Mouse (Mus musculus): ENCODE data around the gene Gm45021. TPM values are rescaled to one million over a fixed set of nuclear protein-coding genes. Genes with fewer than 3 reads are reported as not detected.
"Not testable (repeated sequence)": the region's sequence is repeated elsewhere in the genome, so short reads cannot be mapped to it uniquely, and the experiment has no call there.

The Gm45021 gene
- total RNA-seq, 2 experiments from 2014 or later = not detected

GRCm38 (mm10) chr6:48601271-48602079, 12.1 kb downstream of the Gm45021 start, which contains the start of gene Zfp775:
Gene Zfp775, plus strand, starts transcription at chr6:48602063.
- intact Hi-C loops (cut with DNase I) = no loop called here
- peak; percentile 94 to 98 for DNase-seq (ENCODE audit: extremely low spot score in 1 of 2, low spot score in 2 of 2)

GRCm38 (mm10) chr6:48602080-48602741, 12.8 kb downstream of the Gm45021 start:
- intact Hi-C loops (cut with DNase I) = no loop called here
- peak; percentile 27 to 62 for DNase-seq (ENCODE audit: extremely low spot score in 1 of 2, low spot score in 2 of 2)

- intact Hi-C loops (cut with DNase I) = no loop called here
- DNase-seq (ENCODE audit: extremely low spot score in 1 of 2, low spot score in 2 of 2) = no peak
These were observed 18.7 kb downstream of the Gm45021 start for GRCm38 (mm10) chr6:48608124-48608523.

GRCm38 (mm10) chr6:48609512-48609911, 20.1 kb downstream of the Gm45021 start:
- no peak for DNase-seq (ENCODE audit: extremely low spot score in 1 of 2, low spot score in 2 of 2)
- intact Hi-C loops (cut with DNase I) = no loop called here

GRCm38 (mm10) chr6:48610657-48611056, 21.2 kb downstream of the Gm45021 start:
- intact Hi-C loops (cut with DNase I) = no loop called here
- no peak for DNase-seq (ENCODE audit: extremely low spot score in 1 of 2, low spot score in 2 of 2)

GRCm38 (mm10) chr6:48613464-48613863, 24.1 kb downstream of the Gm45021 start:
- no peak for DNase-seq (ENCODE audit: extremely low spot score in 1 of 2, low spot score in 2 of 2)
- intact Hi-C loops (cut with DNase I) = no loop called here

- DNase-seq (ENCODE audit: extremely low spot score in 1 of 2, low spot score in 2 of 2) = no peak
- intact Hi-C loops (cut with DNase I) = no loop called here
These were observed 25.3 kb downstream of the Gm45021 start for GRCm38 (mm10) chr6:48614756-48615155.

- DNase-seq (ENCODE audit: extremely low spot score in 1 of 2, low spot score in 2 of 2) = peak in 1 of 2 experiments; percentile 22
- intact Hi-C loops (cut with DNase I) = no loop called here
These were observed 30.6 kb downstream of the Gm45021 start for GRCm38 (mm10) chr6:48620031-48620430.

GRCm38 (mm10) chr6:48622186-48622843, 32.9 kb downstream of the Gm45021 start:
- intact Hi-C loops (cut with DNase I); DNase-seq (ENCODE audit: extremely low spot score in 1 of 2, low spot score in 2 of 2): not testable (repeated sequence)

GRCm38 (mm10) chr6:48623460-48623859, 34.0 kb downstream of the Gm45021 start:
- intact Hi-C loops (cut with DNase I) = no loop called here
- DNase-seq (ENCODE audit: extremely low spot score in 1 of 2, low spot score in 2 of 2) = no peak

- intact Hi-C loops (cut with DNase I) = no loop called here
- no peak for DNase-seq (ENCODE audit: extremely low spot score in 1 of 2, low spot score in 2 of 2)
These were observed 37.1 kb downstream of the Gm45021 start, which contains the start of gene AI854703 for GRCm38 (mm10) chr6:48626464-48626863. Gene AI854703, plus strand, starts transcription at chr6:48626764.

- peak; percentile 51 to 72 for DNase-seq (ENCODE audit: extremely low spot score in 1 of 2, low spot score in 2 of 2)
These were observed 37.6 kb downstream of the Gm45021 start for GRCm38 (mm10) chr6:48626984-48627383.

GRCm38 (mm10) chr6:48627511-48627924, 38.1 kb downstream of the Gm45021 start:
- no peak for DNase-seq (ENCODE audit: extremely low spot score in 1 of 2, low spot score in 2 of 2)
- intact Hi-C loops (cut with DNase I) = no loop called here

More at GRCm38 (mm10) chr6:48626984-48627383, 37.6 kb downstream of the Gm45021 start:
- intact Hi-C loops (cut with DNase I) = no loop called here

GRCm38 (mm10) chr6:48628377-48628776, 39.0 kb downstream of the Gm45021 start:
- intact Hi-C loops (cut with DNase I) = no loop called here
- no peak for DNase-seq (ENCODE audit: extremely low spot score in 1 of 2, low spot score in 2 of 2)

- DNase-seq (ENCODE audit: extremely low spot score in 1 of 2, low spot score in 2 of 2) = peak; percentile 41 to 68
- intact Hi-C loops (cut with DNase I) = no loop called here
These were observed 39.6 kb downstream of the Gm45021 start for GRCm38 (mm10) chr6:48628808-48629660.

- intact Hi-C loops (cut with DNase I) = loop anchor here (5.0 kb wide), 2 partner anchors 37 to 87 kb away; partner anchors contain the start of genes Gm44965 and Repin1
- DNase-seq (ENCODE audit: extremely low spot score in 1 of 2, low spot score in 2 of 2) = no peak
These were observed 40.2 kb downstream of the Gm45021 start for GRCm38 (mm10) chr6:48629661-48630034.

GRCm38 (mm10) chr6:48630831-48631230, 41.4 kb downstream of the Gm45021 start:
- intact Hi-C loops (cut with DNase I) = loop anchor here (5.0 kb wide), 2 partner anchors 39 to 89 kb away; partner anchors contain the start of genes Gm44965 and Repin1
- DNase-seq (ENCODE audit: extremely low spot score in 1 of 2, low spot score in 2 of 2) = no peak

GRCm38 (mm10) chr6:48635105-48635504, 45.7 kb downstream of the Gm45021 start:
- DNase-seq (ENCODE audit: extremely low spot score in 1 of 2, low spot score in 2 of 2) = no peak
- intact Hi-C loops (cut with DNase I) = loop anchor here (5.0 kb wide), 1 partner anchor 458 kb away; no protein-coding TSS in a partner anchor

All from left cerebral cortex, postnatal 10 days (tissue).